Mouse (Mus musculus) midbrain, embryonic 16.5 days (tissue): ENCODE results near the gene Sgip1. TPM values are rescaled to one million over a fixed set of nuclear protein-coding genes. Genes with fewer than 3 reads are reported as not detected.

Experiments used
- ATAC-seq: fragments of 200-750 bp; cut with Nextera tagmentation; 2 replicates; pipeline ENCODE4 v1.8.0; 2017; ENCODE audit warnings: moderate TSS enrichment
- H3K27ac ChIP-seq: fragments of 300-500 bp; sonication (generic); 2 replicates; pipeline ENCODE4 v1.5.1; 2014; ENCODE audit warnings: mild to moderate bottlenecking, low read length, mixed read lengths
- H3K27me3 ChIP-seq: fragments of 300-500 bp; sonication (generic); 2 replicates; pipeline ENCODE4 v1.6.1; 2014; ENCODE audit warnings: low read depth, low read length, mixed read lengths; ENCODE audit not compliant: control insufficient read depth, insufficient read depth
- H3K36me3 ChIP-seq: fragments of 300-500 bp; sonication (generic); 2 replicates; pipeline ENCODE4 v1.6.1; 2014; ENCODE audit warnings: mild to moderate bottlenecking, low read length, moderate library complexity, mixed read lengths; ENCODE audit not compliant: control insufficient read depth, insufficient read depth
- H3K4me1 ChIP-seq: fragments of 300-500 bp; sonication (generic); 2 replicates; pipeline ENCODE4 v1.6.1; 2014; ENCODE audit warnings: mild to moderate bottlenecking, low read length, mixed read lengths; ENCODE audit not compliant: control insufficient read depth, insufficient read depth
- H3K4me2 ChIP-seq: fragments of 300-500 bp; sonication (generic); 2 replicates; pipeline ENCODE4 v1.6.1; 2014; ENCODE audit warnings: mild to moderate bottlenecking, low read length, mixed read lengths
- H3K4me3 ChIP-seq: fragments of 300-500 bp; sonication (generic); 2 replicates; pipeline ENCODE4 v1.5.1; 2014; ENCODE audit warnings: low read depth, mild to moderate bottlenecking, low read length, moderate library complexity, mixed read lengths
- H3K9ac ChIP-seq: fragments of 300-500 bp; sonication (generic); 2 replicates; pipeline ENCODE4 v1.6.1; 2014; ENCODE audit warnings: low read depth, low read length, mixed read lengths
- H3K9me3 ChIP-seq: fragments of 300-500 bp; sonication (generic); replicated peaks from 2 replicates; pipeline ENCODE4 v1.6.1; 2014; ENCODE audit warnings: mild to moderate bottlenecking, low read length, mixed read lengths; ENCODE audit not compliant: control insufficient read depth, poor library complexity, severe bottlenecking
- WGBS: fragments of 180-500 bp; shearing (Covaris S2); extraction: QIAGEN DNeasy Blood & Tissue Kit; methylation state at CpG from one replicate; pipeline ENCODE4 v1.1.7; 2014; 5-methylcytosine and 5-hydroxymethylcytosine counted together
- polyA plus RNA-seq: library from polyadenylated mRNA; unstranded; fragments of >200 nt; fragmentation: Nextera tagmentation; extraction: Ambion mirVana; gene quantifications from 2 replicates; pipeline ENCODE4 v1.2.1, GENCODE M21; 2015

The Sgip1 gene
- polyA plus RNA-seq, 1 experiment from 2014 or later, result 80.4 TPM

- H3K36me3 ChIP-seq, result peaks cover 7% of the 10 kb centered on the region; the same call in 1 of the 2 replicates
- 74% methylated on average over 5 of the region's 5 CpGs for WGBS
- H3K27me3 ChIP-seq, result no peaks in the 10 kb centered on the region
- ATAC-seq, result no peak
- H3K9me3 ChIP-seq, result no peaks in the 10 kb centered on the region
- no peaks in the 10 kb centered on the region for H3K4me1 ChIP-seq
- no peak overlapping the region for H3K27ac ChIP-seq
- H3K4me2 ChIP-seq, result no peak overlapping the region
- H3K4me3 ChIP-seq, result no peak overlapping the region
- no peak overlapping the region for H3K9ac ChIP-seq
Measured at GRCm38 (mm10) chr4:102913700-102914327, 172.7 kb downstream of the Sgip1 start.

GRCm38 (mm10) chr4:102918191-102918590 lies 177.1 kb downstream of the Sgip1 start:
- no peak for ATAC-seq
- Histone ChIP-seq H3K4me1 (no peaks in the 10 kb centered on the region), H3K4me3 (no peak overlapping the region), H3K9ac (no peak overlapping the region), H3K4me2 (no peak overlapping the region), H3K36me3 (peaks cover 22% of the 10 kb centered on the region), H3K9me3 (no peaks in the 10 kb centered on the region), H3K27me3 (no peaks in the 10 kb centered on the region), H3K27ac (no peak overlapping the region)
- 96% methylated on average over 1 of the region's 1 CpGs for WGBS

GRCm38 (mm10) chr4:102929491-102929890 lies 188.4 kb downstream of the Sgip1 start:
- no peak for ATAC-seq
- 22% methylated on average over 3 of the region's 4 CpGs for WGBS
- no peak overlapping the region for H3K4me3 ChIP-seq

GRCm38 (mm10) chr4:102930679-102931078 lies 189.6 kb downstream of the Sgip1 start:
- Histone ChIP-seq H3K36me3 (peaks cover 12% of the 10 kb centered on the region; the same call in 1 of the 2 replicates), H3K4me3 (no peak overlapping the region), H3K27me3 (no peaks in the 10 kb centered on the region), H3K9me3 (no peaks in the 10 kb centered on the region), H3K4me1 (no peaks in the 10 kb centered on the region), H3K9ac (no peak overlapping the region), H3K4me2 (no peak overlapping the region), H3K27ac (no peak overlapping the region)
- WGBS, result 84% methylated on average over 7 of the region's 7 CpGs
- no peak for ATAC-seq

More at GRCm38 (mm10) chr4:102929491-102929890, 188.4 kb downstream of the Sgip1 start:
- Histone ChIP-seq H3K4me1 (no peaks in the 10 kb centered on the region), H3K4me2 (no peak overlapping the region), H3K27ac (no peak overlapping the region), H3K36me3 (peaks cover 9% of the 10 kb centered on the region; the same call in 1 of the 2 replicates), H3K9ac (no peak overlapping the region), H3K27me3 (no peaks in the 10 kb centered on the region), H3K9me3 (no peaks in the 10 kb centered on the region)

GRCm38 (mm10) chr4:102940266-102940665 lies 199.2 kb downstream of the Sgip1 start:
- no peak for ATAC-seq

GRCm38 (mm10) chr4:102940738-102941137 lies 199.6 kb downstream of the Sgip1 start:
- Histone ChIP-seq H3K27me3 (no peaks in the 10 kb centered on the region), H3K9ac (no peak overlapping the region)
- ATAC-seq, result no peak

More at GRCm38 (mm10) chr4:102940266-102940665, 199.2 kb downstream of the Sgip1 start:
- H3K4me1 ChIP-seq, result no peaks in the 10 kb centered on the region
- no peak overlapping the region for H3K9ac ChIP-seq
- H3K36me3 ChIP-seq, result peaks cover 11% of the 10 kb centered on the region; the same call in 1 of the 2 replicates
- 81% methylated on average over 3 of the region's 3 CpGs for WGBS
- H3K27me3 ChIP-seq, result no peaks in the 10 kb centered on the region
- H3K27ac ChIP-seq, result no peak overlapping the region
- H3K9me3 ChIP-seq, result no peaks in the 10 kb centered on the region
- H3K4me3 ChIP-seq, result no peak overlapping the region
- H3K4me2 ChIP-seq, result no peak overlapping the region

GRCm38 (mm10) chr4:102944325-102944724 lies 203.2 kb downstream of the Sgip1 start:
- 81% methylated on average over 6 of the region's 6 CpGs for WGBS
- Histone ChIP-seq H3K9me3 (no peaks in the 10 kb centered on the region), H3K27ac (no peak overlapping the region), H3K9ac (no peak overlapping the region), H3K4me1 (no peaks in the 10 kb centered on the region), H3K4me2 (no peak overlapping the region), H3K36me3 (peaks cover 6% of the 10 kb centered on the region; the same call in 1 of the 2 replicates), H3K4me3 (no peak overlapping the region), H3K27me3 (no peaks in the 10 kb centered on the region)
- no peak for ATAC-seq

More at GRCm38 (mm10) chr4:102940738-102941137, 199.6 kb downstream of the Sgip1 start:
- 92% methylated on average over 4 of the region's 4 CpGs for WGBS
- Histone ChIP-seq H3K9me3 (no peaks in the 10 kb centered on the region), H3K4me2 (no peak overlapping the region), H3K27ac (no peak overlapping the region), H3K4me1 (no peaks in the 10 kb centered on the region), H3K36me3 (peaks cover 11% of the 10 kb centered on the region; the same call in 1 of the 2 replicates), H3K4me3 (no peak overlapping the region)

- WGBS, result 77% methylated on average over 2 of the region's 2 CpGs
- H3K9me3 ChIP-seq, result no peaks in the 10 kb centered on the region
- no peak overlapping the region for H3K9ac ChIP-seq
- H3K4me2 ChIP-seq, result no peak overlapping the region
- no peak for ATAC-seq
- H3K27ac ChIP-seq, result no peak overlapping the region
- no peak overlapping the region for H3K4me3 ChIP-seq
- H3K27me3 ChIP-seq, result no peaks in the 10 kb centered on the region
- peaks cover 13% of the 10 kb centered on the region for H3K36me3 ChIP-seq
- no peaks in the 10 kb centered on the region for H3K4me1 ChIP-seq
Measured at GRCm38 (mm10) chr4:102952476-102952875, 211.4 kb downstream of the Sgip1 start.

- H3K4me1 ChIP-seq, result no peaks in the 10 kb centered on the region
- peaks cover 14% of the 10 kb centered on the region for H3K36me3 ChIP-seq
- H3K27ac ChIP-seq, result no peak overlapping the region
- 70% methylated on average over 17 of the region's 17 CpGs for WGBS
- H3K4me2 ChIP-seq, result no peak overlapping the region
- no peak for ATAC-seq
- H3K4me3 ChIP-seq, result no peak overlapping the region
- H3K27me3 ChIP-seq, result no peaks in the 10 kb centered on the region
- no peak overlapping the region for H3K9ac ChIP-seq
- H3K9me3 ChIP-seq, result no peaks in the 10 kb centered on the region
Measured at GRCm38 (mm10) chr4:102955294-102955956, 214.3 kb downstream of the Sgip1 start.
